In the genomic region with DNA sequence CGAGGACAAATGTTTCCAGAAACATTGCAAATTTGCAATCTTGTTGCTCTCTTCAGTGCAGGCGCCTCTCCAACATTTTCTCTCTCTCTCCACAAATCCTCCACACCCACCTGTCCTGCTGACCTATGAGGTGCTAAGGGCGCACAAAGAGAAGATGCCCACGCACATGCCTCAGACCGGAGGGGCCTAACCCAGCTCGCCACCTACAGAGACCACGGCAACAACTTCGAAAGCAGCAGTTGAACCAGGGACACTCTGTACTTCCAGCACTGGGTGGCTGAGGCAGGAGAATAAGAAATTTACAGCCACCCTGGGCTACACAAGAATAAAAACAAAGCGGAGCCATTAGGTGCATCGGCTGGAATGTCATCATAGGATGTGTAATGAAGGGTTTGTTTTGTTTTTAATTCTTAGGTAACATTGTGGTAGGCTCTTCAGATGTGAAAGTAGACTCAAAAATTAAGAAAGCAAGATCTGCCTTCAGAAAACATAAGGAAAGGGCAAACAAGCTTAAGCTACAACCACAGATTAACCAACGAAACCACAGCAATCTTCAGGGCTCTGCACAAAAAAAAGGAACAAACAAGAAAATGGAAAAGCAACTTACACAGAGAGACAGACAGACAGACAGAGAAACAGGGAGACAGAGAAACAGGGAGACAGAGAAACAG, we compare ENCODE assay signal across 24 mouse cellular contexts. TPM values are rescaled to one million over a fixed set of nuclear protein-coding genes. Genes with fewer than 3 reads are reported as not detected.
DNase-seq lines count a peak whose midpoint lies in the region; ATAC-seq and TF ChIP-seq lines count a peak whose summit lies in the region.
"Had no signal": no experiment of that assay in that cellular context is flagged by ENCODE, and none has a peak within 500 bp of the region (broad histone marks: within the 10 kb centered on the region; RNA-seq: fewer than 3 reads in every experiment).

No protein-coding gene starts in this region.

- TF ChIP-seq POLR2A in spleen, adult 2 months (IDR thresholded peaks at IDR 0.05; ENCODE audit: low read depth, low read length) = no peak

- H3K9me3 ChIP-seq in megakaryocyte, embryonic 14.5 days = no peaks in the 10 kb centered on the region
- no peaks in the 10 kb centered on the region for H3K9me3 ChIP-seq in intestine, embryonic 15.5 days
- H3K9me3 ChIP-seq: forebrain, embryonic 13.5 days; midbrain, embryonic 10.5 days had no signal

- intact Hi-C loops in left cerebral cortex, adult 2 months (cut with DNase I) = no loop called here

- no peak overlapping the region for H3K4me2 ChIP-seq in intestine, embryonic 15.5 days (replicated peaks)
- H3K4me2 ChIP-seq: forebrain, embryonic 13.5 days; liver, embryonic 11.5 days had no signal

- peak overlapping the region; percentile 75 for H3K27ac ChIP-seq in spleen, adult 2 months (ENCODE audit: insufficient read depth, low read length)
- no peak overlapping the region for H3K27ac ChIP-seq in intestine, embryonic 15.5 days
- no peak overlapping the region for H3K27ac ChIP-seq in left cerebral cortex, adult 2 months
- H3K27ac ChIP-seq: forebrain, embryonic 13.5 days; midbrain, embryonic 10.5 days had no signal

- DNase-seq in spleen, adult 2 months (ENCODE audit: low read depth in 1 of 2, low spot score in 2 of 2) = no peak
- DNase-seq in spleen, postnatal 10 days (ENCODE audit: low spot score in 2 of 2) = no peak
- DNase-seq in thymus, postnatal 36 days = peak; percentile 37 to 39
- no peak for DNase-seq in left cerebral cortex, adult 2 months (ENCODE audit: extremely low spot score in 1 of 2, low spot score in 2 of 2)
- DNase-seq: adrenal gland, postnatal 25 days; cerebellum, adult 9-10 months; gastrocnemius, postnatal 10 days; heart, postnatal 36 days; kidney, adult 8-10 months; kidney, postnatal 25 days; layer of hippocampus, adult 9-11 months; lung, adult 18-20 months; lung, postnatal 14 days; retina, postnatal 1 day; right cerebral cortex, postnatal 4 days had no signal

- no peak overlapping the region for H3K9ac ChIP-seq in intestine, embryonic 15.5 days
- H3K9ac ChIP-seq: forebrain, embryonic 13.5 days had no signal

- peak; percentile 48 for ATAC-seq in common myeloid progenitor, adult 5-6 weeks (replicated peaks; ENCODE audit: low read depth, poor library complexity, severe bottlenecking)
- ATAC-seq in intestine, embryonic 15.5 days = no peak
- ATAC-seq: forebrain, embryonic 13.5 days had no signal

- H3K27me3 ChIP-seq in spleen, adult 2 months (ENCODE audit: control insufficient read depth, insufficient read depth, low read length) = no peaks in the 10 kb centered on the region
- H3K27me3 ChIP-seq in megakaryocyte, embryonic 14.5 days (replicated peaks) = no peaks in the 10 kb centered on the region
- H3K27me3 ChIP-seq in intestine, embryonic 15.5 days (replicated peaks) = no peaks in the 10 kb centered on the region
- H3K27me3 ChIP-seq: CH12.LX; forebrain, embryonic 13.5 days had no signal

- peaks cover 8% of the 10 kb centered on the region; the same call in 1 of the 2 replicates for H3K4me1 ChIP-seq in spleen, adult 2 months (ENCODE audit: control insufficient read depth, insufficient read depth, insufficient read length)
- H3K4me1 ChIP-seq in megakaryocyte, embryonic 14.5 days = peaks cover 60% of the 10 kb centered on the region
- no peaks in the 10 kb centered on the region for H3K4me1 ChIP-seq in intestine, embryonic 15.5 days (replicated peaks)

- TF ChIP-seq CTCF in spleen, adult 2 months (IDR thresholded peaks at IDR 0.05; ENCODE audit: extremely low read depth, insufficient read depth, insufficient read length, insufficient replicate concordance) = no peak
- no peak for TF ChIP-seq CTCF in left cerebral cortex, adult 2 months (IDR thresholded peaks at IDR 0.05)

- no peaks in the 10 kb centered on the region for H3K36me3 ChIP-seq in spleen, adult 2 months (ENCODE audit: control insufficient read depth, insufficient read depth, low read length)
- H3K36me3 ChIP-seq in megakaryocyte, embryonic 14.5 days (replicated peaks; ENCODE audit: low read length) = no peaks in the 10 kb centered on the region
- no peaks in the 10 kb centered on the region for H3K36me3 ChIP-seq in intestine, embryonic 15.5 days

- WGBS in spleen, adult 2 months = 47% methylated on average over 11 of the region's 11 CpGs
- 86% methylated on average over 11 of the region's 11 CpGs for WGBS in intestine, embryonic 15.5 days

- H3K4me3 ChIP-seq in spleen, adult 2 months (ENCODE audit: extremely low read depth, insufficient read depth, insufficient read length) = no peak overlapping the region
- peak overlapping the region; percentile 29 for H3K4me3 ChIP-seq in megakaryocyte, embryonic 14.5 days (replicated peaks)
- H3K4me3 ChIP-seq in intestine, embryonic 15.5 days (replicated peaks) = no peak overlapping the region
- no peak overlapping the region for H3K4me3 ChIP-seq in left cerebral cortex, adult 2 months
- H3K4me3 ChIP-seq: erythroblast, embryonic 14.5 days; forebrain, embryonic 13.5 days; midbrain, embryonic 10.5 days had no signal

RNA-seq across cellular contexts. Expression of gene St8sia1, which starts 47.8 kb away (rescaled TPM):
- 1.9 and 2.5 TPM in 2 replicates for polyA plus RNA-seq in spleen, adult 2 months (2012; rRNA removed)
- 0.50 TPM in 1 of 2 replicates, not detected in the other for total RNA-seq in common myeloid progenitor, adult 5-6 weeks (2017)
- polyA plus RNA-seq in megakaryocyte, embryonic 14.5 days (2012; ENCODE audit: insufficient read depth, low replicate concordance) = 0.04 and 0.17 TPM in 2 replicates
- polyA plus RNA-seq in intestine, embryonic 15.5 days (2015; fragmentation: Nextera tagmentation; extraction: Ambion mirVana) = 1.3 and 1.6 TPM in 2 replicates
- total RNA-seq in left cerebral cortex, adult 2 months (2021) = 10 to 100 TPM; 29.8 to 30.8 TPM
- total RNA-seq: MEL had no signal
- polyA plus RNA-seq: erythroblast, embryonic 14.5 days had no signal

Comparison
In these comparisons a context has a peak if more than half of its experiments do, and no peak if none do; other contexts are left out.
1. DNase-seq: peak in thymus, postnatal 36 days (2 of 2); none in spleen, adult 2 months (0 of 2), spleen, postnatal 10 days (0 of 2) and left cerebral cortex, adult 2 months (0 of 2).